Mouse (Mus musculus): ENCODE results near the gene Chrdl1.

Gene Chrdl1

GRCm38 (mm10) chrX:143393791-143394369, at the start of gene Chrdl1:
Gene Chrdl1 (minus strand): TSS chrX:143394262.
- peak; percentile 0 for DNase-seq

GRCm38 (mm10) chrX:143442638-143443037, 48.6 kb upstream of the Chrdl1 start:
- no peak for DNase-seq

GRCm38 (mm10) chrX:143404601-143405000, 10.5 kb upstream of the Chrdl1 start:
- no peak for DNase-seq

GRCm38 (mm10) chrX:143366256-143366959, 27.7 kb downstream of the Chrdl1 start:
- DNase-seq, result no peak

- no peak for DNase-seq
Observed at GRCm38 (mm10) chrX:143347227-143347626, 46.8 kb downstream of the Chrdl1 start.

- DNase-seq, result no peak
Observed at GRCm38 (mm10) chrX:143346739-143347138, 47.3 kb downstream of the Chrdl1 start.

- DNase-seq, result peak; percentile 1
Observed at GRCm38 (mm10) chrX:143344509-143345495, 49.3 kb downstream of the Chrdl1 start.

GRCm38 (mm10) chrX:143338156-143338555, 55.9 kb downstream of the Chrdl1 start:
- DNase-seq, result no peak

GRCm38 (mm10) chrX:143337561-143337960, 56.5 kb downstream of the Chrdl1 start:
- DNase-seq, result no peak

GRCm38 (mm10) chrX:143336661-143337060, 57.4 kb downstream of the Chrdl1 start:
- no peak for DNase-seq

GRCm38 (mm10) chrX:143335846-143336245, 58.2 kb downstream of the Chrdl1 start:
- DNase-seq, result peak; percentile 27

- DNase-seq, result no peak
Observed at GRCm38 (mm10) chrX:143313166-143313565, 80.9 kb downstream of the Chrdl1 start.

- no peak for DNase-seq
Observed at GRCm38 (mm10) chrX:143294726-143295125, 99.3 kb downstream of the Chrdl1 start.

GRCm38 (mm10) chrX:143275202-143275601, 118.9 kb downstream of the Chrdl1 start:
- peak; percentile 14 for DNase-seq

GRCm38 (mm10) chrX:143250709-143251108, 143.4 kb downstream of the Chrdl1 start:
- DNase-seq, result no peak

All from lung, postnatal 14 days (tissue).